Mouse (Mus musculus) B cell, adult 2 months (primary cell): ENCODE results near the gene Rrad.

Experiments used
- DNase-seq, 2 experiments: peaks; one replicate each; pipeline ENCODE4 v3.0.0; 2022

Gene Rrad

GRCm38 (mm10) chr8:104611613-104612012 lies 19.5 kb downstream of the Rrad start:
- DNase-seq, result no peak

GRCm38 (mm10) chr8:104610185-104610766 lies 20.9 kb downstream of the Rrad start:
- no peak for DNase-seq

- DNase-seq, result no peak
Observed at GRCm38 (mm10) chr8:104609222-104609621, 21.9 kb downstream of the Rrad start.

- DNase-seq, result no peak
Observed at GRCm38 (mm10) chr8:104607944-104608343, 23.2 kb downstream of the Rrad start.

GRCm38 (mm10) chr8:104606329-104606728 lies 24.8 kb downstream of the Rrad start:
- no peak for DNase-seq

GRCm38 (mm10) chr8:104603245-104603593 lies 27.9 kb downstream of the Rrad start:
- DNase-seq, result no peak

GRCm38 (mm10) chr8:104602468-104603244 lies 28.5 kb downstream of the Rrad start:
- DNase-seq, result peak; percentile 75 to 77

- DNase-seq, result no peak
Observed at GRCm38 (mm10) chr8:104601941-104602371, 29.2 kb downstream of the Rrad start.

GRCm38 (mm10) chr8:104601386-104601785 lies 29.7 kb downstream of the Rrad start:
- no peak for DNase-seq

GRCm38 (mm10) chr8:104598496-104598895 lies 32.6 kb downstream of the Rrad start:
- DNase-seq, result no peak

- no peak for DNase-seq
Observed at GRCm38 (mm10) chr8:104597656-104598055, 33.5 kb downstream of the Rrad start.

- no peak for DNase-seq
Observed at GRCm38 (mm10) chr8:104595773-104596536, 35.2 kb downstream of the Rrad start.

GRCm38 (mm10) chr8:104594611-104595362 lies 36.3 kb downstream of the Rrad start:
- DNase-seq, result no peak

- DNase-seq, result no peak
Observed at GRCm38 (mm10) chr8:104593536-104594325, 37.4 kb downstream of the Rrad start.

- DNase-seq, result no peak
Observed at GRCm38 (mm10) chr8:104592566-104592965, 38.6 kb downstream of the Rrad start.

- DNase-seq, result no peak
Observed at GRCm38 (mm10) chr8:104591856-104592255, 39.3 kb downstream of the Rrad start.

GRCm38 (mm10) chr8:104591133-104591834 lies 39.8 kb downstream of the Rrad start, which contains the start of gene Pdp2:
Pdp2 (plus strand) TSS chr8:104591451.
- peak; percentile 86 to 87 for DNase-seq

GRCm38 (mm10) chr8:104590284-104590683 lies 40.8 kb downstream of the Rrad start:
- DNase-seq, result no peak

- DNase-seq, result no peak
Observed at GRCm38 (mm10) chr8:104584522-104584921, 46.6 kb downstream of the Rrad start.
